Mouse (Mus musculus) C2C12 (cell line): ENCODE results near the gene Gm20379. TPM values are rescaled to one million over a fixed set of nuclear protein-coding genes. Genes with fewer than 3 reads are reported as not detected.
A peak's percentile ranks its signal among the peaks of the same experiment; 100 is the strongest.

Source experiments
- H3K27me3 ChIP-seq: one replicate; pipeline ENCODE4 v1.6.1; 2011; ENCODE audit not compliant: control insufficient read depth, insufficient read depth, insufficient read length
- H3K36me3 ChIP-seq: one replicate; pipeline ENCODE4 v1.6.1; 2011; ENCODE audit not compliant: control insufficient read depth, insufficient read depth
- H3K4me3 ChIP-seq: one replicate; pipeline ENCODE4 v1.5.1; 2011; ENCODE audit warnings: mild to moderate bottlenecking, control low read depth; ENCODE audit not compliant: poor library complexity, insufficient read depth, severe bottlenecking
- H3K79me2 ChIP-seq: one replicate; pipeline ENCODE4 v1.6.1; 2011; ENCODE audit not compliant: control insufficient read depth, insufficient read depth
- H3K79me3 ChIP-seq: one replicate; pipeline ENCODE4 v1.6.1; 2011; ENCODE audit warnings: low read depth, control low read depth
- H3ac ChIP-seq: one replicate; pipeline ENCODE3; 2011; ENCODE audit warnings: low read depth; ENCODE audit not compliant: control insufficient read depth, insufficient read length
- CEBPB ChIP-seq: IDR thresholded peaks from one replicate; pipeline ENCODE4 v1.6.1; 2011; ENCODE audit warnings: low read depth, mild to moderate bottlenecking, control low read depth, moderate library complexity
- CTCF ChIP-seq: IDR thresholded peaks from one replicate; pipeline ENCODE4 v1.5.1; 2011; ENCODE audit not compliant: control insufficient read depth, insufficient read depth, insufficient read length
- FOSL1 ChIP-seq: IDR thresholded peaks from one replicate; pipeline ENCODE4 v1.8.0; 2011; ENCODE audit warnings: mild to moderate bottlenecking, low read length; ENCODE audit not compliant: poor library complexity, insufficient read depth, severe bottlenecking
- MAX ChIP-seq: IDR thresholded peaks from one replicate; pipeline ENCODE4 v1.6.1; 2011; ENCODE audit warnings: mild to moderate bottlenecking, control low read depth
- MYOD1 ChIP-seq: IDR thresholded peaks from one replicate; pipeline ENCODE4 v1.6.1; 2011; ENCODE audit warnings: low read depth; ENCODE audit not compliant: control insufficient read depth, insufficient read length
- MYOG ChIP-seq: IDR thresholded peaks from one replicate; pipeline ENCODE4 v1.6.1; 2011; ENCODE audit not compliant: control insufficient read depth, insufficient read length; ENCODE audit errors: extremely low read depth
- USF1 ChIP-seq: IDR thresholded peaks from one replicate; pipeline ENCODE4 v1.6.1; 2011; ENCODE audit warnings: low read depth, mild to moderate bottlenecking, control low read depth, moderate library complexity
- polyA plus RNA-seq: library from polyadenylated mRNA; unstranded; fragments of >200 nt; fragmentation: generic; extraction: Trizol; gene quantifications from one replicate; pipeline ENCODE4 v1.2.1, GENCODE M21; 2012; ENCODE audit warnings: missing spikeins

Gene Gm20379
- polyA plus RNA-seq, 1 experiment, result 0.02 TPM

- H3K79me2 ChIP-seq, result no peaks in the 10 kb centered on the region
- H3ac ChIP-seq, result no peak overlapping the region
- no peaks in the 10 kb centered on the region for H3K79me3 ChIP-seq
- H3K36me3 ChIP-seq, result peaks cover 9% of the 10 kb centered on the region
- TF ChIP-seq FOSL1 (no peak), MYOD1 (no peak), MAX (no peak), USF1 (no peak), CTCF (no peak), CEBPB (no peak), MYOG (no peak)
- H3K4me3 ChIP-seq, result no peak overlapping the region
- no peaks in the 10 kb centered on the region for H3K27me3 ChIP-seq
Observed at GRCm38 (mm10) chr13:92320770-92321169, 15.0 kb downstream of the Gm20379 start.

- Histone ChIP-seq H3K4me3 (no peak overlapping the region), H3K27me3 (no peaks in the 10 kb centered on the region)
Observed at GRCm38 (mm10) chr13:92326030-92326429, 20.2 kb downstream of the Gm20379 start.

GRCm38 (mm10) chr13:92328000-92328399 is 22.2 kb downstream of the Gm20379 start:
- no peaks in the 10 kb centered on the region for H3K27me3 ChIP-seq
- H3K79me2 ChIP-seq, result no peaks in the 10 kb centered on the region
- no peak for TF ChIP-seq MAX
- no peaks in the 10 kb centered on the region for H3K79me3 ChIP-seq
- H3K36me3 ChIP-seq, result peaks cover 5% of the 10 kb centered on the region
- H3ac ChIP-seq, result no peak overlapping the region
- no peak overlapping the region for H3K4me3 ChIP-seq

More at GRCm38 (mm10) chr13:92326030-92326429, 20.2 kb downstream of the Gm20379 start:
- no peaks in the 10 kb centered on the region for H3K79me3 ChIP-seq
- H3ac ChIP-seq, result no peak overlapping the region
- TF ChIP-seq CEBPB (no peak), MYOG (no peak), FOSL1 (no peak), CTCF (no peak)
- no peaks in the 10 kb centered on the region for H3K79me2 ChIP-seq
- H3K36me3 ChIP-seq, result peaks cover 5% of the 10 kb centered on the region

GRCm38 (mm10) chr13:92330621-92331020 is 24.8 kb downstream of the Gm20379 start:
- no peaks in the 10 kb centered on the region for H3K79me3 ChIP-seq
- no peaks in the 10 kb centered on the region for H3K36me3 ChIP-seq
- no peak for TF ChIP-seq CEBPB
- no peak for TF ChIP-seq MAX
- no peak for TF ChIP-seq CTCF
- TF ChIP-seq FOSL1, result no peak
- TF ChIP-seq USF1, result no peak
- no peak for TF ChIP-seq MYOG
- TF ChIP-seq MYOD1, result no peak
- H3K4me3 ChIP-seq, result no peak overlapping the region
- H3ac ChIP-seq, result no peak overlapping the region
- no peaks in the 10 kb centered on the region for H3K79me2 ChIP-seq
- no peaks in the 10 kb centered on the region for H3K27me3 ChIP-seq

- no peaks in the 10 kb centered on the region for H3K36me3 ChIP-seq
- no peaks in the 10 kb centered on the region for H3K79me2 ChIP-seq
- H3K27me3 ChIP-seq, result no peaks in the 10 kb centered on the region
- no peak overlapping the region for H3K4me3 ChIP-seq
- TF ChIP-seq MYOG (no peak), CEBPB (no peak), FOSL1 (no peak), USF1 (no peak), MAX (no peak), CTCF (no peak), MYOD1 (no peak)
- H3K79me3 ChIP-seq, result no peaks in the 10 kb centered on the region
- H3ac ChIP-seq, result no peak overlapping the region
Observed at GRCm38 (mm10) chr13:92332103-92332879, 26.5 kb downstream of the Gm20379 start.

GRCm38 (mm10) chr13:92336857-92337256 is 31.1 kb downstream of the Gm20379 start:
- Histone ChIP-seq H3K4me3 (no peak overlapping the region), H3K79me3 (no peaks in the 10 kb centered on the region), H3K27me3 (no peaks in the 10 kb centered on the region), H3ac (no peak overlapping the region), H3K79me2 (no peaks in the 10 kb centered on the region), H3K36me3 (no peaks in the 10 kb centered on the region)
- TF ChIP-seq USF1 (peak; percentile 1), MYOG (no peak)
